Mouse (Mus musculus) G1E (cell line): ENCODE data around the gene Rap1gap2. TPM values are rescaled to one million over a fixed set of nuclear protein-coding genes. Genes with fewer than 3 reads are reported as not detected.

Experiments used
- ATAC-seq: 2 replicates; pipeline ENCODE4 v1.8.0; 2016; ENCODE audit warnings: mild to moderate bottlenecking; ENCODE audit not compliant: insufficient number of reproducible peaks, poor library complexity, low FRiP score, severe bottlenecking; ENCODE audit errors: extremely low read depth
- DNase-seq: peaks from one replicate; pipeline ENCODE4 v3.0.0; 2012; ENCODE audit warnings: low spot score
- H3K27me3 ChIP-seq: 2 replicates; pipeline ENCODE4 v1.6.1; 2012; ENCODE audit warnings: mild to moderate bottlenecking, low read length, inconsistent platforms; ENCODE audit not compliant: insufficient read depth
- H3K36me3 ChIP-seq: replicated peaks from 2 replicates; pipeline ENCODE3; 2012; ENCODE audit warnings: mild to moderate bottlenecking, inconsistent platforms
- H3K4me1 ChIP-seq: 2 replicates; pipeline ENCODE4 v1.6.1; 2012; ENCODE audit warnings: low read depth, low read length, inconsistent platforms, mixed read lengths; ENCODE audit not compliant: insufficient read depth
- H3K4me3 ChIP-seq: 2 replicates; pipeline ENCODE4 v1.5.1; 2012; ENCODE audit warnings: low read depth, mild to moderate bottlenecking, inconsistent platforms, low read length, moderate library complexity, mixed read lengths
- H3K9me3 ChIP-seq: replicated peaks from 2 replicates; pipeline ENCODE4 v1.6.1; 2012; ENCODE audit warnings: inconsistent platforms
- CTCF ChIP-seq: IDR thresholded peaks from 2 replicates; pipeline ENCODE4 v1.5.1; 2012; ENCODE audit warnings: low read depth, low read length, inconsistent platforms, mixed read lengths
- GATA1 ChIP-seq: IDR thresholded peaks from 2 replicates; pipeline ENCODE4 v1.6.1; 2012; ENCODE audit warnings: borderline replicate concordance, low read length, inconsistent platforms, mixed read lengths
- GATA2 ChIP-seq: IDR thresholded peaks from 2 replicates; pipeline ENCODE4 v1.6.1; 2012; ENCODE audit warnings: low read depth, low read length, inconsistent platforms, borderline replicate concordance
- POLR2AphosphoS5 ChIP-seq: IDR thresholded peaks from 2 replicates; pipeline ENCODE4 v1.6.1; 2012; ENCODE audit warnings: low read depth, low read length, inconsistent platforms; ENCODE audit not compliant: insufficient replicate concordance
- TAL1 ChIP-seq: conservative IDR thresholded peaks from 2 replicates; pipeline ENCODE4 v1.6.1; 2012; ENCODE audit warnings: low read depth, low read length, inconsistent platforms, mixed read lengths
- polyA plus RNA-seq: library from polyadenylated mRNA; stranded (reverse); fragments of >175 nt; gene quantifications from 2 replicates; pipeline ENCODE4 v1.2.3, GENCODE M21; 2012
- total RNA-seq, 2 experiments: library from RNA; stranded (forward) in 1 of 2; stranded (reverse) in 1 of 2; fragments of 200-1000 nt in 1 of 2; fragments of >200 nt in 1 of 2; fragmentation: Nextera tagmentation in 1 of 2; gene quantifications; 2 replicates each; pipeline ENCODE4 v1.2.3; 2014 to 2017

Gene Rap1gap2
- total and polyA plus RNA-seq, 3 experiments: 8.7 to 11.7 (median 9.4) TPM

GRCm38 (mm10) chr11:74637971-74638790, 27.5 kb upstream of the Rap1gap2 start:
- H3K36me3 ChIP-seq: no peaks in the 10 kb centered on the region
- no peak for ATAC-seq
- no peak for TF ChIP-seq CTCF
- no peak for TF ChIP-seq TAL1
- no peak for TF ChIP-seq GATA1
- TF ChIP-seq GATA2: no peak
- no peak for TF ChIP-seq POLR2AphosphoS5
- DNase-seq: peak; percentile 48
- H3K27me3 ChIP-seq: peaks cover 57% of the 10 kb centered on the region
- H3K4me3 ChIP-seq: peak overlapping the region; percentile 71
- H3K4me1 ChIP-seq: peaks cover 31% of the 10 kb centered on the region
- no peaks in the 10 kb centered on the region for H3K9me3 ChIP-seq

- Histone ChIP-seq H3K27me3 (peaks cover 57% of the 10 kb centered on the region), H3K9me3 (no peaks in the 10 kb centered on the region), H3K36me3 (no peaks in the 10 kb centered on the region), H3K4me3 (peak overlapping the region; percentile 71; the same call in 1 of the 2 replicates), H3K4me1 (peaks cover 30% of the 10 kb centered on the region)
- DNase-seq (no peak), ATAC-seq (no peak)
- no peak for TF ChIP-seq GATA2
- TF ChIP-seq TAL1: no peak
- TF ChIP-seq GATA1: no peak
- no peak for TF ChIP-seq CTCF
- no peak for TF ChIP-seq POLR2AphosphoS5
Observed at GRCm38 (mm10) chr11:74637486-74637885, 26.8 kb upstream of the Rap1gap2 start.

- Histone ChIP-seq H3K4me1 (peaks cover 41% of the 10 kb centered on the region), H3K4me3 (no peak overlapping the region), H3K9me3 (no peaks in the 10 kb centered on the region), H3K27me3 (peaks cover 29% of the 10 kb centered on the region), H3K36me3 (no peaks in the 10 kb centered on the region)
- TF ChIP-seq CTCF: peak; percentile 78
- no peak for TF ChIP-seq GATA1
- no peak for TF ChIP-seq TAL1
- no peak for TF ChIP-seq GATA2
- no peak for TF ChIP-seq POLR2AphosphoS5
- DNase-seq (peak; percentile 43), ATAC-seq (no peak; the same call in 1 of the 2 replicates)
Observed at GRCm38 (mm10) chr11:74634490-74635275, 24.0 kb upstream of the Rap1gap2 start.

GRCm38 (mm10) chr11:74631880-74632789, 21.4 kb upstream of the Rap1gap2 start:
- Histone ChIP-seq H3K27me3 (peaks cover 4% of the 10 kb centered on the region), H3K9me3 (no peaks in the 10 kb centered on the region), H3K4me1 (peaks cover 27% of the 10 kb centered on the region), H3K36me3 (no peaks in the 10 kb centered on the region), H3K4me3 (no peak overlapping the region)
- DNase-seq: no peak
- ATAC-seq: peak; percentile 22; the same call in 1 of the 2 replicates
- TF ChIP-seq TAL1: no peak
- TF ChIP-seq CTCF: no peak
- TF ChIP-seq GATA1: no peak
- TF ChIP-seq POLR2AphosphoS5: no peak
- TF ChIP-seq GATA2: no peak

GRCm38 (mm10) chr11:74627481-74627880, 16.8 kb upstream of the Rap1gap2 start:
- Histone ChIP-seq H3K4me3 (no peak overlapping the region), H3K4me1 (peaks cover 37% of the 10 kb centered on the region), H3K9me3 (no peaks in the 10 kb centered on the region), H3K36me3 (no peaks in the 10 kb centered on the region), H3K27me3 (no peaks in the 10 kb centered on the region)
- ATAC-seq (no peak), DNase-seq (no peak)
- TF ChIP-seq TAL1 (no peak), GATA1 (no peak), POLR2AphosphoS5 (no peak), GATA2 (no peak), CTCF (no peak)

- peaks cover 42% of the 10 kb centered on the region for H3K4me1 ChIP-seq
- no peak overlapping the region for H3K4me3 ChIP-seq
- no peaks in the 10 kb centered on the region for H3K36me3 ChIP-seq
- TF ChIP-seq TAL1 (no peak), CTCF (no peak), GATA1 (no peak), GATA2 (no peak)
- H3K27me3 ChIP-seq: peaks cover 6% of the 10 kb centered on the region
- ATAC-seq: no peak
- DNase-seq: no peak
- no peaks in the 10 kb centered on the region for H3K9me3 ChIP-seq
Observed at GRCm38 (mm10) chr11:74625333-74625732, 14.6 kb upstream of the Rap1gap2 start.
